Mouse (Mus musculus) limb, embryonic 10.5 days (tissue): ENCODE measurements around the gene Rabep1. TPM values are rescaled to one million over a fixed set of nuclear protein-coding genes. Genes with fewer than 3 reads are reported as not detected.

ENCODE experiments used
- DNase-seq: peaks from one replicate; pipeline ENCODE4 v3.0.0-alpha.2; 2017; ENCODE audit warnings: low spot score
- H3K27ac ChIP-seq: fragments of 300-500 bp; sonication (generic); 2 replicates; pipeline ENCODE4 v1.5.1; 2016; ENCODE audit warnings: mild to moderate bottlenecking
- H3K27me3 ChIP-seq: fragments of 300-500 bp; sonication (generic); 2 replicates; pipeline ENCODE4 v1.6.1; 2016; ENCODE audit warnings: low read depth, mild to moderate bottlenecking; ENCODE audit not compliant: poor library complexity, severe bottlenecking
- H3K36me3 ChIP-seq: fragments of 300-500 bp; sonication (generic); 2 replicates; pipeline ENCODE4 v1.6.1; 2016; ENCODE audit warnings: mild to moderate bottlenecking, moderate library complexity
- H3K4me1 ChIP-seq: fragments of 300-500 bp; sonication (generic); 2 replicates; pipeline ENCODE4 v1.6.1; 2016
- H3K4me3 ChIP-seq: fragments of 300-500 bp; sonication (generic); 2 replicates; pipeline ENCODE4 v1.5.1; 2016; ENCODE audit warnings: mild to moderate bottlenecking, moderate library complexity
- H3K9me3 ChIP-seq: fragments of 300-500 bp; sonication (generic); replicated peaks from 2 replicates; pipeline ENCODE4 v1.6.1; 2016; ENCODE audit warnings: mild to moderate bottlenecking
- WGBS: fragments of 180-500 bp; shearing (Covaris S2); methylation state at CpG from one replicate; pipeline ENCODE4 v1.1.7; 2016; 5-methylcytosine and 5-hydroxymethylcytosine counted together
- polyA plus RNA-seq: library from polyadenylated mRNA; unstranded; fragments of >200 nt; fragmentation: Nextera tagmentation; extraction: Ambion mirVana; gene quantifications from 2 replicates; pipeline ENCODE4 v1.2.1, GENCODE M21; 2016

Rabep1 gene
- polyA plus RNA-seq, 1 experiment from 2014 or later, result 33.1 TPM

GRCm38 (mm10) chr11:70975193-70975592 lies 130.6 kb downstream of the Rabep1 start:
- WGBS, result 82% methylated on average over 2 of the region's 2 CpGs
- Histone ChIP-seq H3K4me1 (peaks cover 7% of the 10 kb centered on the region; the same call in 1 of the 2 replicates), H3K9me3 (no peaks in the 10 kb centered on the region), H3K4me3 (no peak overlapping the region), H3K27me3 (no peaks in the 10 kb centered on the region), H3K36me3 (peaks cover 84% of the 10 kb centered on the region), H3K27ac (no peak overlapping the region)
- no peak for DNase-seq

GRCm38 (mm10) chr11:70977293-70977692 lies 132.7 kb downstream of the Rabep1 start:
- peaks cover 92% of the 10 kb centered on the region for H3K36me3 ChIP-seq
- H3K4me1 ChIP-seq, result peaks cover 12% of the 10 kb centered on the region
- no peaks in the 10 kb centered on the region for H3K27me3 ChIP-seq
- WGBS, result 86% methylated on average over 6 of the region's 6 CpGs
- DNase-seq, result no peak
- H3K4me3 ChIP-seq, result no peak overlapping the region
- no peaks in the 10 kb centered on the region for H3K9me3 ChIP-seq
- no peak overlapping the region for H3K27ac ChIP-seq

- Histone ChIP-seq H3K27ac (no peak overlapping the region), H3K27me3 (no peaks in the 10 kb centered on the region), H3K36me3 (peaks cover 80% of the 10 kb centered on the region), H3K4me3 (no peak overlapping the region), H3K4me1 (peaks cover 12% of the 10 kb centered on the region), H3K9me3 (no peaks in the 10 kb centered on the region)
- 93% methylated on average over 6 of the region's 6 CpGs for WGBS
- no peak for DNase-seq
These were observed 135.7 kb downstream of the Rabep1 start for GRCm38 (mm10) chr11:70980232-70980631.

- no peak for DNase-seq
- peak overlapping the region; percentile 99 for H3K4me3 ChIP-seq
- no peak overlapping the region for H3K27ac ChIP-seq
- H3K4me1 ChIP-seq, result peaks cover 12% of the 10 kb centered on the region
- H3K36me3 ChIP-seq, result peaks cover 80% of the 10 kb centered on the region
- H3K27me3 ChIP-seq, result no peaks in the 10 kb centered on the region
- no peaks in the 10 kb centered on the region for H3K9me3 ChIP-seq
- WGBS, result 94% methylated on average over 14 of the region's 14 CpGs
These were observed 136.4 kb downstream of the Rabep1 start for GRCm38 (mm10) chr11:70980751-70981510.

GRCm38 (mm10) chr11:70982030-70982429 lies 137.5 kb downstream of the Rabep1 start:
- WGBS, result 14% methylated on average over 12 of the region's 12 CpGs
- peak overlapping the region; percentile 92 for H3K27ac ChIP-seq

GRCm38 (mm10) chr11:70982557-70983228 lies 138.1 kb downstream of the Rabep1 start, which contains the start of gene C1qbp:
C1qbp (minus strand) TSS chr11:70983026.
- peak within 1 kb of the TSS; percentile 92 for H3K27ac ChIP-seq
- peak; percentile 98 for DNase-seq
- H3K9me3 ChIP-seq, result no peaks in the 10 kb centered on the region
- peaks cover 12% of the 10 kb centered on the region for H3K4me1 ChIP-seq
- no peaks in the 10 kb centered on the region for H3K27me3 ChIP-seq
- WGBS, result under 1% methylated on average over 64 of the region's 64 CpGs
- H3K36me3 ChIP-seq, result peaks cover 80% of the 10 kb centered on the region
- peak within 1 kb of the TSS; percentile 99 for H3K4me3 ChIP-seq

More at GRCm38 (mm10) chr11:70982030-70982429, 137.5 kb downstream of the Rabep1 start:
- Histone ChIP-seq H3K4me1 (peaks cover 12% of the 10 kb centered on the region), H3K9me3 (no peaks in the 10 kb centered on the region), H3K36me3 (peaks cover 80% of the 10 kb centered on the region), H3K27me3 (no peaks in the 10 kb centered on the region), H3K4me3 (peak overlapping the region; percentile 99)
- no peak for DNase-seq

Other genes with a start within 250 kb of the Rabep1 start
- not detected in 2 replicates for gene 4930544D05Rik, start 228.9 kb upstream of the Rabep1 start, polyA plus RNA-seq
- not detected in 2 replicates for gene Chrne, start 225.6 kb upstream of the Rabep1 start, polyA plus RNA-seq
- 0.18 and 0.75 TPM in 2 replicates for gene Gp1ba, start 205.7 kb upstream of the Rabep1 start, polyA plus RNA-seq
- 85.0 and 104 TPM in 2 replicates for gene Rnf167, start 197.5 kb upstream of the Rabep1 start, polyA plus RNA-seq
- 136 and 160 TPM in 2 replicates for gene Slc25a11, start 197.3 kb upstream of the Rabep1 start, polyA plus RNA-seq
- gene Pfn1, start 190.1 kb upstream of the Rabep1 start, polyA plus RNA-seq, result 2,132 and 2,568 TPM in 2 replicates
- 67.8 and 75.6 TPM in 2 replicates for gene Eno3, start 187.6 kb upstream of the Rabep1 start, polyA plus RNA-seq
- 182 and 196 TPM in 2 replicates for gene Spag7, start 175.4 kb upstream of the Rabep1 start, polyA plus RNA-seq
- gene Camta2, start 156.7 kb upstream of the Rabep1 start, polyA plus RNA-seq, result 8.9 and 11.6 TPM in 2 replicates
- gene Inca1, start 144.6 kb upstream of the Rabep1 start, polyA plus RNA-seq, result 1.1 and 1.2 TPM in 2 replicates
- gene Kif1c, start 144.2 kb upstream of the Rabep1 start, polyA plus RNA-seq, result 2.0 and 2.2 TPM in 2 replicates
- 3.0 and 5.1 TPM in 2 replicates for gene Zfp3, start 80.6 kb upstream of the Rabep1 start, polyA plus RNA-seq
- 0.18 TPM in 1 of 2 replicates, not detected in the other for gene Scimp, start 32.2 kb upstream of the Rabep1 start, polyA plus RNA-seq
- gene Nup88, start 125.2 kb downstream of the Rabep1 start, polyA plus RNA-seq, result 145 and 158 TPM in 2 replicates
- gene Rpain, start 125.4 kb downstream of the Rabep1 start, polyA plus RNA-seq, result 64.6 and 73.2 TPM in 2 replicates
- 325 and 420 TPM in 2 replicates for gene C1qbp, start 138.2 kb downstream of the Rabep1 start, polyA plus RNA-seq
- 34.1 and 36.6 TPM in 2 replicates for gene Dhx33, start 159.7 kb downstream of the Rabep1 start, polyA plus RNA-seq
- 56.2 and 65.1 TPM in 2 replicates for gene Mis12, start 174.8 kb downstream of the Rabep1 start, polyA plus RNA-seq
- 34.4 and 34.7 TPM in 2 replicates for gene Derl2, start 175.1 kb downstream of the Rabep1 start, polyA plus RNA-seq
- gene 6330403K07Rik, start 188.7 kb downstream of the Rabep1 start, polyA plus RNA-seq, result 93.7 and 190 TPM in 2 replicates